Mouse (Mus musculus) spleen, adult 18-20 months (tissue): Measurements from ENCODE around the gene Casz1.

Source experiments
- DNase-seq, 2 experiments: peaks; one replicate each; pipeline ENCODE4 v3.0.0; 2022; ENCODE audit warnings: mixed read lengths in 2 of 2

Gene Casz1

DNA sequence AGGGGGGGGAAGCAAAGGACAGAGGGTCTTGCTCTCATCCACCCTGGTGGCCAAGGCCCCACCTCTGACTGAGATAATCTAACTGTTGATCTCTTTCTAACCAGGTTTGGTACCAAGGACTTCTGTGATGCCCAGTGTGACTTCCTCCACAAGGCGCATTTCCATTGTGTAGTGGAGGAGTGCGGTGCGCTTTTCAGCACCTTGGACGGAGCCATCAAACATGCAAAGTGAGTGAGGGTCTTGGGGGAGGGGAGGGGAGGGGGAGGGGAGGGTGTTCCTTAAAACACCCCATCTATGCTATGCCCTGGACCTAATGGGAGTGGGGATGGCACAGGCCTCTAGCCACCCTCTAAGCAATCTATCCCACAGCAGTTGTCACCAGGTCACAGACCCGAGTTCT lies 138.9 kb downstream of the Casz1 start:
- DNase-seq = no peak

GRCm38 (mm10) chr4:148945476-148945881 lies 141.2 kb downstream of the Casz1 start:
- no peak for DNase-seq

DNA sequence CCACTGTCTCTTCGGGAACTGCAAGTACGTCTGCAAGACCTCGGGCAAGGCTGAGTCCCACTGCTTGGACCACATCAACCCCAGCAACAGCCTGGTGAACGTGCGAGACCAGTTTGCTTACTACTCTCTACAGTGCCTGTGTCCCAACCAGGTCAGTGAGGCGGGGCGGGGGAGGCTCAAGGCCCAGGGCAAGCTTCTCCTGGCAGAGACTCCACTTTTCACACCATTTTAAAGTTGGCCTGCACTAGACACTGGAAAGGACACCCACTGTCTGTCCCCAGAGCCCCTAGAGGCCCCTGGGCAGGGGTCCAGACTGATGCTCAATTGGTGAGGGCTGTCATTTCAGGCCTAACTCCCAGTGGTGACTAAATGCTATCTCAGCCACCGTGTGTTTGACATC lies 141.8 kb downstream of the Casz1 start:
- no peak for DNase-seq

DNA sequence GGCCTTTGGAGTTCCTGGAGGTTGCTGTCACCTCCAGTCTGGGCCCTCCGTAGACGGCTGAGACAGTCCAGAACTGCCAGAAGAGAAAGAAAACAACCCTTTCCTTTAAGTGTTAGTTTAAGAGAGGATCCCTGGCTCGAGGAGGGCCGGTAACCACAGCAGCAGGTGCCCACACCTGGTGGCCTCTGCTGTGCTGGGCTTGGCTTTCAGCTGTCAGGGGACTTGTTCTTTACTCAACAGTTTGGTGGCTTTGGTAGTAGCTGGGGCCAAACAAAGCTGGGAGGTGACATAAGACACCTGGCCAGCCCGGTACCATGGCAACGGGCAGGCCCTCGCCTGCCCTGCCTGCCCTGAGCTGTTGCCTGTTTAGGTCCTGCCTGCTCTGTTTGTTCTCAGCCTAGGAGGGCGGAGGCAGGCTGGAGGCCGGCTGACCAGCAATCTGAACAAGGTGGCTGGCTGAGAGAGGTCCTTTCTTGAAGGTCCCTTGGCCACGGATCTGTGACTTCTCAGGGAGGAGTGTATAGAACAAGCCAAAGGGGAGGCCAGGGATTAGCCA lies 143.7 kb downstream of the Casz1 start:
- no peak for DNase-seq

DNA sequence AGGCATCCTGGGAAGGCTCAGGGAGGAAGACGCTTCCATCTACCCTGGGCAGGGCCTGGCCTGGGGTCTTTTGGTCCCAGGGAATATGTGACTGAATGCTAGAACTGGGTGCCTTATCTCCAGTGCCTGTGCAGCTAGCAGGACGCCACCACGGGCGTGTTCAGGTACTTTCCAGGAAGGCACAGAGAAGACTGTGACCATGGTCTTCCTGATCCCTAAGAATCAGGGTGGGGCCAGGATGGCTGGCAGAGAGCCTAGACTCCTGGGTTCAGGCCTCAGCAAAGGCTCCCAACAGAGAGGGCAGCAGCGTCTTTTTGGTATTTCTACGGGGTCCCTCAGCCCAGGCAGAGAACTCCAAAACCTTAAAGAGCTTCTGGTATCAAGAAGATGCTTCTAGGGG lies 146.3 kb downstream of the Casz1 start:
- DNase-seq = no peak

GRCm38 (mm10) chr4:148950932-148951650 lies 146.9 kb downstream of the Casz1 start:
- DNase-seq = no peak

- no peak for DNase-seq
Measured at GRCm38 (mm10) chr4:148951821-148952291, 147.6 kb downstream of the Casz1 start.

GRCm38 (mm10) chr4:148952328-148953222 lies 148.3 kb downstream of the Casz1 start:
- DNase-seq = no peak

- no peak for DNase-seq
Measured at GRCm38 (mm10) chr4:148955131-148955813, 151.0 kb downstream of the Casz1 start.

- no peak for DNase-seq
Measured at GRCm38 (mm10) chr4:148960011-148960410, 155.8 kb downstream of the Casz1 start.

DNA sequence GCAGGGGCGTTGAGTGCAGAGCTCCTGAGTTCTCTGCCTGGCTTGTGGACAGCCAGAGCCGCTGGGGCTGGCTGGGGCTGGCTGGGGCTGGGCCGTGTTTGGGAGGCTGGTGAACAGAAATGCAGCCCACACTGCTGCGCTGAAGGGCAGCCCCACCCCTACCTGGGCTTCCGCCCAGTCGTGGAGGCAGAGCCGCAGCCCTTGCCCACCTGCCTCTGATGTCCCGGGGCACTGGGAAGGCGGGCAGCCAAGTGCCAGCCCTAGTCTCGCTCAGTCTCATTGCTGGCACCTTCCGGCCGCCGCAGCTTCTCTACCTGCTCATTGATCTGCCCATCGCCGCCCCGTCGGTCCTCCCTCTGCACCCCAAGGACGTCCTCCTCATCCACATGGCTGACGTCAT lies 156.9 kb downstream of the Casz1 start:
- DNase-seq = no peak

GRCm38 (mm10) chr4:148962096-148962495 lies 157.9 kb downstream of the Casz1 start:
- DNase-seq = no peak

GRCm38 (mm10) chr4:148964541-148965310 lies 160.5 kb downstream of the Casz1 start:
- DNase-seq = no peak

DNA sequence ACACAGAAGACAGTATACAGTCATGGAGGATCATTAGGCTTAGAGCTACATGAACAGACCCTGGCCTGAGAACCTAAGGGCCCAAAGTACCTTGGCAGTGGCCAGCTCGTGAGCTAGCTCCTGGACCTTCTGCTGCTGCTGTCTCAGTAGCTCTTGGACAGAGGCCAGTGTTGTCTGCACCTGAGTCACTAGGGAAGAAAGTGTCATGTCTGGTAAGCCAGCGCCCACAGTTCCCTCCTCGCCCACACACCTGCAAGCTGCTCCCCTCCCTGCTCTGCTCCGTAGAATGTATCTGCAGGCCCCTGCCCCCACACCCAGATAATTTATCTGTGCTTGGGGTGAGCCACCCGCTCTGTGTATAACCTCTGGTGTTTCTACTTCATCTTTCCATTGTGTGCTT lies 161.9 kb downstream of the Casz1 start:
- no peak for DNase-seq

- DNase-seq = no peak
Measured at GRCm38 (mm10) chr4:148968859-148969258, 164.6 kb downstream of the Casz1 start.

DNA sequence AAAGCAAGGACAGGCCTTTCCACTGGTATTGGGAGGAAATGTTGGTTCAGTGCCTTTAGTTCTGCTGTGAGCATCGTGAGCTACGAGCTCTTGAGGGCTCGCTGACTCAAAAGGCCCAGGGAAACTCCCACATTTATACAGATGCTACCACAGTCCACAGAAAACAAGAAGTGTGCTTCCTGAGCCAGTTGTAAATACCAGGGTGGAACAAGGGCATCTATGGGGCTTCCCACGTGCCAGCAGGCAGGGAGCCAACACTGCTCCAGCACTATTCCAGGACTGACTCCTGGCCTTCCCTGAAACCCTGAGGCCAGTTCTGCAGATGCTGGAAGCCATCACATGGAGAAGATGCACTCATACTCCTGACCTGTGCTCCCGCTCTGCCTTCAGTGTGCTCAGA lies 165.4 kb downstream of the Casz1 start:
- no peak for DNase-seq

GRCm38 (mm10) chr4:148970742-148971141 lies 166.5 kb downstream of the Casz1 start:
- no peak for DNase-seq

- no peak for DNase-seq
Measured at GRCm38 (mm10) chr4:148971613-148972242, 167.5 kb downstream of the Casz1 start.

GRCm38 (mm10) chr4:148972707-148973106 lies 168.5 kb downstream of the Casz1 start:
- DNase-seq = no peak

- no peak for DNase-seq
Measured at GRCm38 (mm10) chr4:148973387-148973786, 169.2 kb downstream of the Casz1 start.

- no peak for DNase-seq
Measured at GRCm38 (mm10) chr4:148974833-148975232, 170.6 kb downstream of the Casz1 start.
